Mouse (Mus musculus): ENCODE measurements around the gene Gm20721. TPM values are rescaled to one million over a fixed set of nuclear protein-coding genes. Genes with fewer than 3 reads are reported as not detected.
A peak's percentile ranks its signal among the peaks of the same experiment; 100 is the strongest.

The Gm20721 gene
- polyA plus RNA-seq, 1 experiment, result not detected

DNA sequence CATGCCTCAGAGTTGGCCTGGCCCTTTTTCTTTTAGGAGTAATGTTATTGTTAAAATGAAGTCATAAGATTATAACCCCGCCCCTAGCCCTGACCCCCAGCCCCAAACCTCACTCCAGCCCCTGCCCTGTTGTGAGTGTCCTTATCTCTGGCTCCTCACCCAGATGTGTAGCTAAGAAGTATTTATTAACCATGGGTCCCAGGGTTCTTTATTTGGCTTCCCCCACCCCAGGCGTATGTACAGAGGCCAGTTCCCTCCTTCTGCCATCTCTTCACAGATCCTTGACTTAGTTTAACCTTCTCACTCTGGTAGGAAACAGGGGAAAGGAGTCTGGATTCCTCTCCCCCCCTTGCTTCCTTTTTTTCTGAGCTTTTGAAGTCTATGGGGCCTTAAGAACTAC is 33.9 kb downstream of the Gm20721 start:
- Histone ChIP-seq H3K36me3 (ENCODE audit: control insufficient read depth, insufficient read depth, low read length) (no peaks in the 10 kb centered on the region), H3K4me3 (ENCODE audit: insufficient read depth, low read depth, low read length) (no peak overlapping the region), H3K4me1 (ENCODE audit: control insufficient read depth, insufficient read depth, low read length) (no peaks in the 10 kb centered on the region), H3K27me3 (replicated peaks; ENCODE audit: control insufficient read depth, insufficient read depth, low read length) (no peaks in the 10 kb centered on the region), H3K27ac (ENCODE audit: insufficient read depth, low read depth, low read length) (no peak overlapping the region)
- TF ChIP-seq CTCF (conservative IDR thresholded peaks at IDR 0.05; ENCODE audit: insufficient read depth, insufficient read length, low read depth, low read length) (no peak), POLR2A (IDR thresholded peaks at IDR 0.05; ENCODE audit: low read depth, low read length) (no peak)
- DNase-seq, result no peak
- 89% methylated on average over 2 of the region's 2 CpGs for WGBS

DNA sequence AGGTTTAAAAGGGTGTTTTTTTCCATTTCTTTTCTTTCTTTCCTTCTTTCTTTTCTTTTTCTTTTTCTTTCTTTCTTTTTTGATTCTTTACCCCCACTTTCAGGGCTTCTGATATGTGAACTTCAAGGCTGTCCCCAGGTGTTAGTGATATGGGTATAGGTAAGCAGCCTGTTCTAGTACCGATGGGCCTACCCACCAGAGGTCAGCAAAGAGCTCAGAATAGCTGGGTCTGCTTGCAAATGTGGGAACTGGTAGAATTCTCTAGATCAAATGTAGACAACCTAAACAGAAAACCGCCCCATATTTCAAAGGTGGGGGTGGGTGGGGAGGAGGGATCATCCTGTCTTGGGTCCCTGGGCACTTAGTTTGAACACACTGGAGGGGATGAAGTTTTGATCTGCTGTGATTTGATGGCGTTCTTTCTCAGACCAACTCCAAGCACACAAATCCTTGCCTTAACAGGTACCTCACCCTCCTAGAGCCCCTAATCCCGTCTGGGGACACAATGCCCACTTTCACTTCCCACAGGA is 34.3 kb downstream of the Gm20721 start:
- no peak overlapping the region for H3K4me3 ChIP-seq (ENCODE audit: insufficient read depth, low read depth, low read length)
- H3K36me3 ChIP-seq (ENCODE audit: control insufficient read depth, insufficient read depth, low read length), result no peaks in the 10 kb centered on the region
- TF ChIP-seq POLR2A (IDR thresholded peaks at IDR 0.05; ENCODE audit: low read depth, low read length), result no peak
- peak; percentile 84 for TF ChIP-seq CTCF (conservative IDR thresholded peaks at IDR 0.05; ENCODE audit: insufficient read depth, insufficient read length, low read depth, low read length)
- DNase-seq, result peak; percentile 90
- H3K4me1 ChIP-seq (ENCODE audit: control insufficient read depth, insufficient read depth, low read length), result no peaks in the 10 kb centered on the region
- 29% methylated on average over 4 of the region's 4 CpGs for WGBS
- no peaks in the 10 kb centered on the region for H3K27me3 ChIP-seq (replicated peaks; ENCODE audit: control insufficient read depth, insufficient read depth, low read length)
- H3K27ac ChIP-seq (ENCODE audit: insufficient read depth, low read depth, low read length), result no peak overlapping the region

DNA sequence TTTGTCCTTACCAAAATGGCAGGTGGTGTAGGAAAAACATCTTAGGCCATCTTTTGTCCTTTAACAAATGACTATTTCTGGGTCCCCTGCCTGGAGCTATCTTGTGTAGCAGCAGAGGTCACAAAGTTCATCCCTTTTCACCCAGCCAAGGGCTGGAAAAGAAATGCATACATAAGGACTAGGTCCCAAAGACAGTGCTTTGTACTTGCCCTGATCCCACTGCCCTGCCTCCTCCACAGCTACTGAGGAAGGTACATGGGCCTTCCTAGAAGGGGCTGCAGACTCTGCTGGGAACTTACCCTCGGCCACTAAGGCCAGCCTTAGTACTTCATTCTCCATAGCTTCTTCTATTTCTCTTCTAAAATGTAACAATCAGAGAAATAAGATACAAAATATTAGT is 34.9 kb downstream of the Gm20721 start:
- no peaks in the 10 kb centered on the region for H3K4me1 ChIP-seq (ENCODE audit: control insufficient read depth, insufficient read depth, low read length)
- no peaks in the 10 kb centered on the region for H3K27me3 ChIP-seq (replicated peaks; ENCODE audit: control insufficient read depth, insufficient read depth, low read length)
- no peak for DNase-seq
- H3K4me3 ChIP-seq (ENCODE audit: insufficient read depth, low read depth, low read length), result no peak overlapping the region
- H3K27ac ChIP-seq (ENCODE audit: insufficient read depth, low read depth, low read length), result no peak overlapping the region
- TF ChIP-seq POLR2A (IDR thresholded peaks at IDR 0.05; ENCODE audit: low read depth, low read length), result no peak
- TF ChIP-seq CTCF (conservative IDR thresholded peaks at IDR 0.05; ENCODE audit: insufficient read depth, insufficient read length, low read depth, low read length), result no peak
- WGBS, result 89% methylated on average over 1 of the region's 1 CpGs
- no peaks in the 10 kb centered on the region for H3K36me3 ChIP-seq (ENCODE audit: control insufficient read depth, insufficient read depth, low read length)

DNA sequence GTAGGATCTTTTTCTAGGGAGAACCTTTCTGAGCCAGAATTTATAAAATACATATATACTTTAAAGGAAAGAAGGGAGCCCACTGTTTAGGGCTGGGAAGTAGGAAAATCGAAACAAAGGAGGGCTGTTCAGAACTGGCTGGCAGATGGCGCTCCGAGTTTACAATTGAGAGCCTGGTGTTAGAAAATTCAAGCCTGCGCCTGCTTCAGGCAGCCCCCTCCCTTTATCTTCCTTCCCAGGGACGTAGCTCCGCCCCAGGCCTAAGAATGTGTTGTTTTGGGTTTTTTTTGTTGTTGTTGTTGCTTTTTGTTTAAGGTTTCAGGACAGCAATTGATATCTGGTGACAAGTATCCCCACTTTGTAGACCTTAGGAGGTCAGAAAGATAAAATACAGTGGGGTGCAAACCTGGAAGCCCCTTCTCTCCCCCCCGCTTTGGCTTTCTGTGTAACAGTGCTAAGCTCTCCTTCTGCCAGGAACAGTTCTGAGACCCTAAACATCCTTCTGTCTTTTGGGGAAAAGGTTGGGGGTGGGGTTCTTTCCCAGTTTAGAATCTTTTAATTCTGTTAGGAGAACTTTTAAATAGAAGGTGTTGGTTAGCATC is 35.5 kb downstream of the Gm20721 start:
- Histone ChIP-seq H3K36me3 (ENCODE audit: control insufficient read depth, insufficient read depth, low read length) (no peaks in the 10 kb centered on the region), H3K27me3 (replicated peaks; ENCODE audit: control insufficient read depth, insufficient read depth, low read length) (no peaks in the 10 kb centered on the region), H3K4me3 (ENCODE audit: insufficient read depth, low read depth, low read length) (no peak overlapping the region), H3K27ac (ENCODE audit: insufficient read depth, low read depth, low read length) (no peak overlapping the region), H3K4me1 (ENCODE audit: control insufficient read depth, insufficient read depth, low read length) (no peaks in the 10 kb centered on the region)
- TF ChIP-seq CTCF (conservative IDR thresholded peaks at IDR 0.05; ENCODE audit: insufficient read depth, insufficient read length, low read depth, low read length), result peak; percentile 78
- no peak for TF ChIP-seq POLR2A (IDR thresholded peaks at IDR 0.05; ENCODE audit: low read depth, low read length)
- WGBS, result 14% methylated on average over 7 of the region's 7 CpGs
- DNase-seq, result peak; percentile 49

DNA sequence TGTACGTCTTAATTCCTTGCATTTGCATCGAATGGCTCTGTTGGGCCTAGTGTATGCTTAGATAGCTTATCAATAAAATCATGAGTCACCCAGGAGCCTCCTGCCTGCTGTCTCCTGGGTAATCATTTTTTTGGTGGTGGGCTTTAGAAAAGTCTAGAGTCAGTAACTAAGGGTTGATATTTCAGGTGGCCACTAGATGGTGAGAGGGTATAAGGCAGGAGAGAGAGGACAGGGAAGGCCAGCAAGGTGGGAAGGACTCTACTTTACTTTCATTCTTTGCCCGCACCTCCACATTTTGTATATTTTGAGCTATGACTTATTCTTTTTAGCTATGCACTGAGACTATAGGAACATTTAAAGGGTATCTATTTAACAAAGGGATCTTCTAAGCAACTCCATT is 38.6 kb downstream of the Gm20721 start:
- no peak for DNase-seq
- 78% methylated on average over 3 of the region's 3 CpGs for WGBS
- Histone ChIP-seq H3K27ac (ENCODE audit: insufficient read depth, low read depth, low read length) (no peak overlapping the region), H3K36me3 (ENCODE audit: control insufficient read depth, insufficient read depth, low read length) (no peaks in the 10 kb centered on the region), H3K4me3 (ENCODE audit: insufficient read depth, low read depth, low read length) (no peak overlapping the region), H3K27me3 (replicated peaks; ENCODE audit: control insufficient read depth, insufficient read depth, low read length) (no peaks in the 10 kb centered on the region), H3K4me1 (ENCODE audit: control insufficient read depth, insufficient read depth, low read length) (no peaks in the 10 kb centered on the region)
- no peak for TF ChIP-seq POLR2A (IDR thresholded peaks at IDR 0.05; ENCODE audit: low read depth, low read length)
- no peak for TF ChIP-seq CTCF (conservative IDR thresholded peaks at IDR 0.05; ENCODE audit: insufficient read depth, insufficient read length, low read depth, low read length)

DNA sequence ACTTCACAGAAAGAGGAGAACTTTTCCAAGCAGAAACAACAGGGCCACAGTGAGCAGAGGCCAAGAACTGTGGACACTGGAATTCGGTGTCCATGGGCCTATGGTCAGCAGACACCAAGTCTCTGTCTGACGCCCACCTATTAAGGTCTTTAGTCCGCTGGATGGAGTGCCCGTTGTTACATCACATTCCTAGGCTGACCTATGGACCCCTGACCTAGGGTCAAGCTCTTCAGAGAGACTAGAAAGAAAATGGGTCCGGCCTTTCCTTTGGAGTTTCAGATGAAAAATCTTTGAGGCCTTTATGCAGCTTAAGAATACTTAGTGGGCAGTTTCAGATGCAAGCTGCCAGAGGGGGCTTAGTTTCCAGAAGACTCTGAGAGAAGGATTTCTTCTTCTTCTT is 40.9 kb downstream of the Gm20721 start:
- TF ChIP-seq POLR2A (IDR thresholded peaks at IDR 0.05; ENCODE audit: low read depth, low read length) (no peak), CTCF (conservative IDR thresholded peaks at IDR 0.05; ENCODE audit: insufficient read depth, insufficient read length, low read depth, low read length) (no peak)
- Histone ChIP-seq H3K4me1 (ENCODE audit: control insufficient read depth, insufficient read depth, low read length) (no peaks in the 10 kb centered on the region), H3K36me3 (ENCODE audit: control insufficient read depth, insufficient read depth, low read length) (no peaks in the 10 kb centered on the region), H3K27me3 (replicated peaks; ENCODE audit: control insufficient read depth, insufficient read depth, low read length) (no peaks in the 10 kb centered on the region), H3K4me3 (ENCODE audit: insufficient read depth, low read depth, low read length) (no peak overlapping the region), H3K27ac (ENCODE audit: insufficient read depth, low read depth, low read length) (no peak overlapping the region)
- 34% methylated on average over 5 of the region's 5 CpGs for WGBS
- no peak for DNase-seq

DNA sequence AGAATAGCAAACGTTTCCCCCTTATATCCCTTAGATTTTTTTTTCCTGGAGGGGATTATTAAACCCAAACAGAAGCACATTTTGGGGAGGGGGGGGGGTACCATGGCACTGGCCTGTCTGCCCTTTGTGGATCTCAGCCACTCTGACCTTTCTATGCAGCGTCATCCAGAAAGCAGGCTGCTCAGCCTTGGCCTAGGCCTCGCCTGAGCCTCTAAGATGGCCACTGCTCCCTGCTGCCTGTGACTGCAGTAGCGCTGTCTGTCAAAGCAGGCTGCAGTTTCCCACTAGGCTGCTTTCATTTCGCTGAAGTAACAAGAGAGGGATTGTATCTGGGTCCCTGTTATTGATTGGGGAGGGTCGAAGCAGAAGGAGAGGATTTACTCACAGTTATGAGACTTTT is 44.0 kb downstream of the Gm20721 start:
- Histone ChIP-seq H3K4me3 (ENCODE audit: insufficient read depth, low read depth, low read length) (no peak overlapping the region), H3K4me1 (ENCODE audit: control insufficient read depth, insufficient read depth, low read length) (no peaks in the 10 kb centered on the region), H3K27ac (ENCODE audit: insufficient read depth, low read depth, low read length) (no peak overlapping the region), H3K36me3 (ENCODE audit: control insufficient read depth, insufficient read depth, low read length) (no peaks in the 10 kb centered on the region), H3K27me3 (replicated peaks; ENCODE audit: control insufficient read depth, insufficient read depth, low read length) (no peaks in the 10 kb centered on the region)
- no peak for TF ChIP-seq POLR2A (IDR thresholded peaks at IDR 0.05; ENCODE audit: low read depth, low read length)
- TF ChIP-seq CTCF (conservative IDR thresholded peaks at IDR 0.05; ENCODE audit: insufficient read depth, insufficient read length, low read depth, low read length), result no peak
- DNase-seq, result no peak
- WGBS, result 66% methylated on average over 6 of the region's 6 CpGs

Data from kidney, adult 2 months (tissue).